Mouse (Mus musculus) heart, adult 18-20 months (tissue): ENCODE measurements at regions not wholly inside any gene's neighbourhood (a gene's known extent, or its start where the extent isn't known, plus 50 kb on each side); places are given as distances from the start of the nearest gene placed in this dataset.
A peak's percentile ranks its signal among the peaks of the same experiment; 100 is the strongest.

Experiments
- DNase-seq, 2 experiments: peaks; one replicate each; pipeline ENCODE4 v3.0.0; 2021 to 2022; ENCODE audit warnings: mixed read lengths in 1 of 2

DNA sequence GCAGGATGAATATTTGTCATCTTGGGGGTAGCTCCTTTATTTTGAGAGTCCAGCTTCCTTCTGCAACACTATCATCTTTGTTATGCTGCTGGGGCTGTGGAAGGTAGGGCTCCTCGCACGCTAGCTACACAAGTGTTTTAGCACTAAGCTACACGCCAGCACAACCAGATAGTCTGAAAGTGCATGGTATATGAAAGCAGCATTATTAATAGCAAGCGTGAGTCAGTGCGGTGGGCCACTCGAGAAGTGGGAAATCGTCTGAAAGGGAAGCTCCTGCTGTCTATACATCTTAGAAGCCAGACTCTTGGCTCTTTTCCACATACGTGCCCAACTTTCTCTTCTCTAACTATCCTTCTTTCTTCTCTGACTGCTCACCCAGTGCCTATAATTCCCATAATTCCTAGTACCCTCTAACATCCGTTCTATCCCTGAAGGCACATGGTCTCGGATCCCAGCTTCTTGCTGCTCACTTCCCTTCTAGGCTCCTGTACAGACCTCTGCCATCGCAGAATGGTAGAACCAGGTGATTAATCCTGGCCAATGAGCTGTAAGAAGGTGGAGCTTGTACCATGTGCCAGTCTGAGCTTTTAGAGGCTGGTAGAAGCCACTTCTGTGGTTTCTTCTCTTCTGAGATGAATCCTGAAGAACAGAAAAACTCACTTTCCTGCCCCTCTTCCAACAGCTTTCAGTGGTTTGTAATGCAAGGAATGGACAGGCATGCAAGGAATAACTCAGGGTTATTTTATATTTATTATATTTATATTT, 55.5 kb downstream of the E030025P04Rik start:
- DNase-seq = no peak

DNA sequence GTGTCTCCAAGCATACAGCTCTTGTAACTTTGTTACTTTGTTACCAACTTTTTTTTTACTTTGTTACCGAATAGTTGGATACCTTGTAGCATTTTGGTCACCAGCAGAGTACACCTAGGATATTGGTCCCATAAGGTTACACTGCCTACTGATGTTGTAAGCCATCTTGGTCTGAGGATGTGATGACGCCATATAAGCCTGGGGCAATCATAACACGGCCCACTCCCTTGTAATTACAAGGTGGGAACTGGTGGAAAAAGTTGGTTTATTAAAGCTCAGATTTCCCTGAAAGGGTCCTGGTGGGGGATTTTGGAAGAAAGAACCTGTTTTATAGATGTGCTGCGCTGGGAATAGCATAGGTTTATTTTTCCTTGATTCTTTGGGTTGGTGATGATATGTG, 62.2 kb downstream of the E030025P04Rik start:
- no peak for DNase-seq

DNA sequence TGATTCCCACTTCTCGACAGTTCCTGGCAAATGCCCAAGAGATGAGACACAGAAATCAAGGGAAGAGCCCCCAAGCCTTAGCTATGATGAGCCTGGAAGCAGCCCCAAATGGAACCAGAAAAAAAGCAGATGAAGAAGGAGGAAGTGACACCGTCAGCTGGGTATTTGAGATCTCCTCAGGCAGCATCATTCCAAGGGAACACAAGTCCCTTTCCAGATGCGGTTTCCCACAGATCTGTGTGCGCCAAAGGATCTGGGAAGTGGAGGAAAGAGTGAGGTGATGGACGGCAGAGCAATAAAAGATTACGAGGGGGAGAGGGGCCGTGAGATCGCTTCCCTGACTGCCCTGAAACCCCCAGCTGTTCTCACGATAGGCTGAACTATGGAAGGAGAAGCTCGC, 62.7 kb downstream of the E030025P04Rik start:
- DNase-seq = no peak

DNA sequence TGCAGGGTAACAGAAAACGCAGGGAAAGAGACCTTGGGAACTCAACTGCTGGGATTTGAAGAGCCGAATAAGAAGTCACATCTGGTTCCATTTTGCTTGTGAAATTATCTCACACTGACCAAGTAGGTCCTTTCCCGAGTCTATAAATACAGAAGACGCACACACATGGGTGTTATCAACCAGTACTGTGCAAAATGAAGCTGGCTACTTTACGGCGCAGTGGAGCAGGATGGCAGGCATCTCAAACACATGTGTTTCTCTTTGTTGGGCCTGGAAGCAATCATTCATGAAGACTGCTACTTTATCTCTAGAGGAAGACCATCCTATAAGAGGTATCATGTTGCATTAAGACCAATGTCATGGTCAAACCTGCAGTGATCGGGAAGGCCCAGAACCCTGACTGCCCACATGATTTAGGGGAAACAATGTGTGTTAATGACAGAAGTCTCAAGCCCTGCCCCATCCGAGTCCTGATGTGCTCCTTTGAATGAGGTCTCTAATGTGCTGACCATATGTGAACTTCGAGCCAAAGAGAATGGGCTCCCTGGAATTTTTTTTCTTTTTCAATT, 63.2 kb downstream of the E030025P04Rik start:
- no peak for DNase-seq

DNA sequence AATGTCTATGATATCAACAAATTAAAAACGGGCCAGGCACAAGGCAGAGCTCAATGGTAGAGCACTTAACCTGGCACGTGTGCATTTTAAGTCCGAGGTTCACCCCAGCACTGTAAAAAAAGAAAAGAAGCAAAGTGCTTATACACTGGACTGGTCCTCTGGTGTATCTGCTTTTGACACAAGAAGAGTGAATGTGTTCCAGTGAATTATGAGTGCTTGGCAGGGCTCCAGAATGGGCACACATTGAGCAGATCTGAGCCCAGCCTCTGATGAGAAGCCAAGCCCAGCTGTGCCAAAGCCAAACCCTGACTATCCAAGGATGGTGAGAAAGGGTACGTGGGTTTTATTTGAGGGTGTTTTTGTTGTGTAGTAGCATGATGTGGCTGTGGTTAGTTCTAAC, 64.7 kb downstream of the E030025P04Rik start:
- DNase-seq = no peak

DNA sequence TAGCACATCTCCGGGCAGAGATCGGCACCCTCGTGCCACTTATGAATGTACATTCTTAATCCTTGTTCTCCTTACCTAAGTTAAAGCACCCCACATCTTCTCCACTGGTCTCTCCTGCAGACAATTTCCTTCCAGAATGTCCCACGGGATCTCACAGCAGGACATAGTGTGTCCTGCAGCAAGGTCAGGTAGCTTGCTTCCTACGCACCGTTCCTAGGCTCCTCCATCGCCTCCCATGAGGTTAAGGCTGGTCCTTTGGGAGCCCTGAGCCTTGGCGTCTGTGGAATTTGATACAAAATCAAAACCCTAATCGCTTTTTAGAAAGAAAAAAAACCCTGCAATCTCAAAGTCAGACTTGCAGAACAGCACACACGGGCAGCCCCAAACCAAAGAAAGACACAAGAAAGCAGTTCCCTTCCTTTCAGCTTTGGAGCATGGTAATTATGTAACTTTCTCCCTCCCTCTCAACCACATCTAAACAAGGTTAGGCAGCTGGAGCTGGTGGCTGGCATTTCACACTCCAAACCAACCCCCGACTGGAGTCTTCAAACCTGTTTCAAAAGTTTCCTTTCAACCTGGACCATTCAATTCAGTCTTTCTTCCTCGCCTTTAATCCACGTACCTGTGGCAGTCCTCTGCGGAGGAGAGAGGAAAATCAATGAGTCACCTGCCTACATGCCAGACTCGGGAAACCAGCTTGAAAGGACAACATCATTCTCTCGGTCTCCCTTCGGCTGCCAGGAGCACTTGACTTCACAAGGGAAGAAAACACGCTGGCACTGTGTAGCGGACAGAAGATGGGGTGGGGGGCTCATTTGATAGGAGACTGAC, 67.4 kb downstream of the E030025P04Rik start:
- no peak for DNase-seq

DNA sequence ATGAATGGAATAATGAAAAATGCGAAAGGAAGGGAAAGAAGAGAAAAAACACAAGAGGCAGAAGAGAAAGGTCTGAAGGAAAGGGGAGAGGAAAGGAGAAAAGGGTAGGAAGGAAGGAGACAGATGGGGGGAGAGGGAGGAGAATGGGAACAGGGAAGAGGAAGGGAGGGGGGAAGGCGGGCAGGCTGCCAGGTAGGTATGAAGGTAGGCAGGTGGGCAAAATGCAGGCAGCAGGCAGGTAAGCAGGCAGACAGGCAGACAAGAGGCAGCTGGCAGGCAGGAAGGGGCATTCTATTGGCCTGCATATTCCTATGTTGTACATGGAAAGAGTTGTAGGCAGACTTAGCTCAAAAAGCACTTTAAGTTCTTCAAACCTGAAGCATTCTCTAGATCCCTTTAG, 72.8 kb downstream of the E030025P04Rik start:
- no peak for DNase-seq

DNA sequence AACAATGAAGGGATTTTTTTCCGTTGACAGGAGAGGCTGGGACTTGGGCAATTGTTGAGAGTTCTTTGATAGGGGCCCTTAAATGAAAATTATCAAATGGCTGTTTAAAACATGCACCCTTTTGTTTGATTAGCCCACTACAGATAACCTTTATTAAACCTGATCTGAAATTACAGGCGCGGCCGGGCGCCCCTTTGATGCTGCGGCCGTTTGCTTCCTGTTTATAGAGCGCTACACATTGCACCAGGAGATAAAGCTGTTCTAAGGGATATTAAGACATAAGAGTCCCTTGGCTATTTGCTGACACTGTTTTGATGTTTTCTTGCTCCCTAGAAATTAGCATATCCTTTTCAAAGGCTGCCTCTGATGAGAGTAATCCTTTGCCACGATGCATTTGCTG, 73.8 kb downstream of the E030025P04Rik start:
- DNase-seq = no peak

DNA sequence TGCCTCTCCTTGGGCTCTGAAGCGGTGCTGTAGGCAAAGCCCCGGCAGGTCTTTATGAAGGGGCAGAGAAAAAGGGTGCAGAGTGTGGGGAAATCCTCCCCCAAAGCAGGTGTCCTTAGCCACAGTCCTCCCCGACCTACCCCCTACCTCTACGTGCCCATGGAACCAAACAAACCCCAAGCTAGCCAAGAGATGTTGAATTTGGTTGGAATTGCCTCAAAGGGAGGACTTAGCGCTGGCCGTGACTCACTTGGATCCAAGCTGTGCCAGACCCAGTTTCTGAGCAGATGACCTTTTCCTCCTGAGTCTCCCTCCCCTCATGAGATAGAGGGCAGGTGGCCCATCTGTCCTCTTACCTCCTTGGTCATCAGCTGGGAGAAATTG, 74.9 kb downstream of the E030025P04Rik start:
- DNase-seq = peak in 1 of 2 experiments; percentile 24

DNA sequence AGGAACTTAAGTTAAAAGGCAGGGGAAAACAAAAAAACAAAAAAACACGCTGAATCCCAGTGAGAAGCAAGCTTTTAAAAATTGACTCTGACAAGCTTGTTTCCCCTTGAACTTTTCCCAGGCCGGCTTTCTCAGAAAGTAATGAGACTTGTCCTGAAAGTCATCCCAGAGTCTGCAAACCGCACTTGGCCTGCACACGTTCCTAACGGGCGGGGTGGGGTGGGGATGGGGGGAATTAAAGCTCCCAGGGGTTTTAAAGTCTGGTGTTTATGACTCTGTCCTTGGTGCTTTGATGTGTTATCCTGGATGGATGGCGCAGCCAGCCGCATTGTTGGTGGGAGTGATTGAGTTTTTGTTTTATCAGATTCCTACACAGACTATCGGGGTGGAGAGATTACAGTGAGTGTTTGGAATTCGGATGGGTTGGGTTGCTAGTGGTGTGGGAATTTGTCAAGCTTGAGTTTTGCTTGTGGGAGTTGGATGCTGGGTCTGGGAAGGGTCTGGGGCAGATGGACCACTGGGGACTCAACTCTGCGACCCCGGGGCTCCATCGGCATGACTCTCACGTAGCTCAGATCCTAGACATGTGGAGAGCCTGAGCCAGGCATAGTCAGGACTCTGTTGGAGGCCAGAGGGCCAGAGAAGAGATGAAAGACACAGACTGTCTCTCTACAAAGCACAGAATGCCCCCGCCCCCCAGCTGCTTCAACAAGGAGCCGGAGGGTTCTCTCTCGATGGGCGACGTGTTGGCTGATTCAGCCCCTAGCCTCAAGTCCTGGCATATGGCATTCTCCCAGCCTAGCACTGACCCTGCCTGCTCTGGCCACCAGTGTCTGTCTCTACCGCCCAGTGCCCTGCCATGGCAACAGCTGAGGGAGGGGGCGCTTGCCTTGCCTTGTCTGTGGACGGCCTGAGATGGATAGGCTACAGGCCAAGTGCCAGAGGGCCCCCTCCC, 75.5 kb downstream of the E030025P04Rik start:
- DNase-seq = peak; percentile 5 to 13

DNA sequence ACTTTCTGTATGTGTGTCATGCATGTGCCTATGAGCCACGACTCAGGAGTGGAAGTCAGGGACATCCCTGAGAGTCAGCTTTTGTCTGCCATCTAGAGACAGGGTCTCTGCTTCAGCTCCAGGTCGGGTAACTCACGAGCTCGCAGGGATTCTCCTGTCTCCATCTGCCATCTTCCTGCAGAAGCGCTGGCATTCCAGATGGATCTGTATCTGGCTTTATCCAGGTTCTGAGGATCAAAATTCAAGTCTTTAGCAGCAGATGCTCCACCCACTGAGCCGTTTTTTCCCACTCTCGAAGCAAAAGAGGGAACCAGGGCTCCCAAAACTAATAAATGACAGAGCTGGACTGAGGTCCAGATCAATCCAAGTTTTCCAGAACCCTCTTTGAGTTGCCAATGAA, 76.4 kb downstream of the E030025P04Rik start:
- DNase-seq = no peak

DNA sequence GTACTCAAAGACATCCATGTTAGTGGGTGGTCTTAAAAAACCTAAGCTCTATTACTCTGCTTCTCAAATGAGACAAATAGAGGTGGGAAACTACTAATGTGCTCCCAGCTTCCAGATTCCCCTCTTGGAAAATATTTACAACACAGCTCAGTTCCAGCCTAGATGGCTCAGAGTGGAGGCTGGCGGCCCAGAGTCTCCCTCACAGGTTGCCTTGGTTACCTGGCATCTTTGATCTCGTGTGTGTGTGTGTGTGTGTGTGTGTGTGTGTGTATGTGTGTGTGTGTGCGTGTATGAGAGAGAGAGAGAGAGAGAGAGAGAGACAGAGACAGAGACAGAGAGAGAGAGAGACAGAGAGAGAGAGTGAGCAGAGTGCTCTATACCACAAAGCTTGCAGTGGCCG, 82.2 kb downstream of the E030025P04Rik start:
- DNase-seq = no peak

DNA sequence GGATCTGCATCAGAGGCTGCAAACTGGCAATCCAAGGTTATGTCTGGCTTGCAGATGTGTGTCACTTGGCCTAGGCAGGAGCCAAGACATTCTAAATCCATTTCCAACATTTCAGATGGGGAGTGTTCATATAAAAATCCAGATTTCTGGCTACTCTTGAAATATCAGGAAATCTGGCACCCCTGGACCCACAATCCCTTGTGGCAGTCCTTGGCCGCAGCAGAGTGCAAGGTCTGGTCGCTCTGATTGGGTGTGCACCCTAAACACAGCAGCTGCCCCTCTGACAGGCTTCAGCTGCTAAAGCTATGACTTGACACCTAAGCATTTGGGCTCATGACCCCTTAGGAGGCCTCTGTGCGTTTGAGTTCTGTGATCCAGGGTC, 83.7 kb downstream of the E030025P04Rik start:
- peak; percentile 21 to 48 for DNase-seq

DNA sequence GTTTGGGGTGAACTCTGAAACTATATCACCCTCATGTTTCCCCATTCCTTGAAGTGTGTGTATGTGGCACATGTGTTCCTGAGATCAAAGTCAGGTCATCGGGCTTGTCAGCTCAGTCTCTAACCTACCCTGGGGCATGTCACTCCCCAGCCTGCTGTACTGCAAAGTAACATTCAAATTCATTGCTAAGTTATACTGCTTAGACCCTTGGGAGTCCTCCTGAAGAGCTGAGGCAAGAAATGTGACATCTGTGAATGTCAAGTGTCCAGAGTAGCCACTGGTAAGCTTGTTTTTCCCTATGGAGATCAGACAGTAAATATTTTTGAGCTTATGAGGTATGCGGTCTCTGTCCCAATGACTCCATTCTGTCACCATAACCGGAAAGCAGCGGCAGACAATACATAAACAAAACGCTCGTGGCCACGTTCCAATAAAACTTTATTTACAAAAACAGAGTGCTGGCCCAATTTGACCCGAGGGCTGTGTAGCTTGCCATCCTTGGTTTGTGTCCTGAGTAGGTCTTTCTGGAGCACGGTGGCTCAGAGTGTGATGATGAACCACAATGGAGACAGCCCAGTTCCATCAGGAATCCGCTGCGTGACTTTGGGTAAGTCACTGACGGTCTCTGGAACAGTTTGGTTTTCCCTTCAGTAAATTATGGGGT, 84.2 kb downstream of the E030025P04Rik start:
- no peak for DNase-seq

DNA sequence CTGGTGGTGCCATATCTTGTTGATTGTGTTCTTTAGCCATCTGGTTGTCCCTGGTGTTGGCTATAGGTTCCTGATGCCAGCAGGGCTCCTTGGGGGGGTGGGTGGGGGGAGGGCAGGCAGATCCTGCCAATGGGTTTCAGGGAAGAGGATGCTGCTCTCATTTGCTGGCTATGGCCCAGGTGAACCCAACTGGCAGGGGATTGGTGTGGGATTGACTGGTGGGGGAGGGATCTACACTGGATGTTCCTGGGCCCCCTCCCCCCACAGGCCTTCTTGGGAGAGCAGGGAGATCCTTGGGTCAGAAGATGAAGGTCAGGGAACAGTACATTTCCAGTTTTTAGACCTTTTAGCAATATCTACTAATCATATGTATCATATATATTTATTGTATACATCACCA, 86.1 kb downstream of the E030025P04Rik start:
- no peak for DNase-seq

DNA sequence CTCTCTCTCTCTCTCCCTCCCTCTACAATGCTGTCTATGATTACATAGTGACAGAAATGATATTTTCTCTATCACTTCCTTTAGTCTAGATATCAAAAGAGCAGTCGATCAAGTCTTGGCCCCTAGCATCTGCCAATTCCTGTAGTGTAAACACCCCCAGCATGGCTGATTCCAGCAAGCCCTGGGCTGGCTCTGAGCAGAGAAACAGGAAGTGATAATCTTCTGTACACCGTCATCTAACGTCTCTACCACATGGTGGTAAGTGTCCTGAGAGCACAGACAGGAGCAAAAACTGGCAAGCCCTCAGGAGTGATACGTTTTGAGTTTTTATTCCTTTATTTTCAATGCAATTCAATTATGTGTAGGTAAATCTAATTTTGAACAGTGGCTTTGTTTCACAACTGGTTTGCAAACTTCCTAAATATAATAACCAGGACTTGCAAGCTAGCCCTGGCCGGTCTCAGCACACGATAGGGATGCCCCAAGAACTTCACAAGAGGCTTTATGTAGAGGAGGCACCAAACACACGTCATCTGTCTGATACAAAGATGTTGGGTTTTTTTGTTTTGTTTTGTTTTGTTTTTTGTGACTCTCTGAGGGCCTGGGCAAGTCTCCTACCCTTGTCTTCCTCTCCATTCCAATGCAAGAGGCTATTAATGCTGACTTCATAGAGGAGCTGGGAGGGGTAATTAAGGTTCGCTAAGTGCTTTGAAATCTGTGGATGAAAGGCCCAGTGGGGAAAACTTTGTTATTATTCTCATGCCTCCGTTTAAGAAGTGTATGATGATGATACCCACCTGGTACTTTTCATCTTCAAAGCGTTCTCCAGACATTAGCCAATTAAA, 95.7 kb downstream of the E030025P04Rik start:
- no peak for DNase-seq

DNA sequence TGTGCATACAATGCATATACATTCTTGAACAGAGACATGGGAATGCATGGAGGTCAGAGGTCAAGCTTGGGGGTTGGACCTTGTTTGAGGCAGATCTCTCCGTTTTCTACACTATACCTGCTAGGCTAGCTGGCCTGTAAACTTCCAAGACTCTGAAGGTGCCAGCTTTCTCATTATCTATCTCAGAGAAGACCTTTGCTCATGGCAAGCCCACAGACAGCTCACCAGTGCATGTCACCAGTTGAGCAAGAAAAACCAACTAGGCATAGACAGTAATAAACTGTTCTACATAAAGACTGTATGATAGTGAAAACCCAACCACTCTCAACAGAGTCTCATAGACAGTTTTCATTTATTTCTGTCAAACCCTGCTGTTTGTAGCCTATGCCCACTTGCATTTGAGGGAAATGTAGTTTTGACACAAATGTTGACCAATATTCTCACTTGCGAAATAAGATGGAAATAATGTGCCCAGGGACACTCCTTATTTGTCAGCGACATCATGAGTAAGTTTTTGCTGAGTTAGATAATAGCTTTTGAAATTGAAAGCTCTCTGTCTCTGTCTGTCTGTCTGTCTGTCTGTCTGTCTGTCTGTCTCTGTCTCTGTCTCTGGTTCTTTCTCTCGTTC, 96.6 kb downstream of the E030025P04Rik start:
- DNase-seq = no peak

DNA sequence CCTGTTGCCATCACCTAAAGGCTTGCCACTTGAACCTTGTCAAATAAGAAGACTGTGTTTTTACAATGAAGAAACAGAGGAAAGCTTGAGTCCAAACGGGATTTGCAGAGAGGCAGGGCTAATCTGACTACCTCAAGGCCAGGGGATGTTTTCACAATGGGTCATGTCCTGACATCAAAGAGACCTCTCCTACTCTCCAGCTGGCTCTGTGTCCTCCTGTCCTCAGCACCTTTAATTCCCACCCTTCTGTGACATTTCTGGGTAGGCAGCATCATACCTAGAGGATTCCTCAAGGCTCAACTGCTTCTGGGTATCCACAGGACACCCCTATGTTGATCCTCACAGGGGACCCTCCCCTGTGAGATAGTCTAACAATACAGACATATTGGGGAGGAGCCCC, 97.7 kb downstream of the E030025P04Rik start:
- no peak for DNase-seq

DNA sequence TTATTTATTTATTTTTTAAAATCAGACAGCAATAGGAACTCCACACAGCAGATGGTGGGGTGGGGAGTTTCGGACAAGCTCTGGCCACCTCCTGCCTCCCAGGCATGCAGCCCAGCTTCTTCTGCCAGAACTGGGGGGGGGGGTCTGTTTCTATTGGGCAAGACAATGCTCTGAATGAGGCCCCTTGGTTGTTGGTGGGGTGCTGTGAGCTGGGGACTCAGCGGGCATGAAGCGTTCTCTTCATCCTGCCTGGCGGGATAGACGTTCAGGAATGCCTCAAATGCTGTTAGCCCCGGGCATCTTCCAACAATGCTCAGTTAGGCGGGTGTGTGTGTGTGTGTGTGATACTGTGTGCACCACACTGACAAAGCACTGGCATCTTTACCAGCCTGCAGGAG, 103.7 kb downstream of the E030025P04Rik start:
- no peak for DNase-seq
